Mouse (Mus musculus) lung, adult 2 months (tissue): ENCODE measurements around the gene Tfap2d. TPM values are rescaled to one million over a fixed set of nuclear protein-coding genes. Genes with fewer than 3 reads are reported as not detected.

ENCODE experiments used
- DNase-seq: peaks from one replicate; pipeline ENCODE4 v3.0.0; 2022
- H3K4me1 ChIP-seq: fragments of 200-500 bp; 2 replicates; pipeline ENCODE4 v1.6.1; 2011; ENCODE audit warnings: low read length; ENCODE audit not compliant: control insufficient read depth, insufficient read depth
- H3K4me3 ChIP-seq: fragments of 200-500 bp; replicated peaks from 2 replicates; pipeline ENCODE3; 2011; ENCODE audit warnings: low read depth, mild to moderate bottlenecking, control low read depth, low read length; ENCODE audit errors: extremely low read depth
- CTCF ChIP-seq: fragments of 200-500 bp; IDR thresholded peaks from 2 replicates; pipeline ENCODE4 v1.5.1; 2011; ENCODE audit warnings: mild to moderate bottlenecking, low read length, control low read depth; ENCODE audit not compliant: insufficient read depth
- POLR2A ChIP-seq: fragments of 200-500 bp; IDR thresholded peaks from 2 replicates; pipeline ENCODE4 v1.6.1; 2011; ENCODE audit warnings: low read depth, mild to moderate bottlenecking, control low read depth, low read length, borderline replicate concordance; ENCODE audit errors: extremely low read depth
- WGBS: fragments of 180-500 bp; shearing (Covaris S2); methylation state at CpG from one replicate; pipeline ENCODE4 v1.1.7; 2018; 5-methylcytosine and 5-hydroxymethylcytosine counted together
- polyA plus RNA-seq: library from polyadenylated mRNA; depleted of rRNA; stranded (reverse); fragments of >200 nt; gene quantifications from 2 replicates; pipeline ENCODE4 v1.2.3, GENCODE M21; 2012; rRNA removed

Gene Tfap2d
- polyA plus RNA-seq, 1 experiment, result not detected

DNA sequence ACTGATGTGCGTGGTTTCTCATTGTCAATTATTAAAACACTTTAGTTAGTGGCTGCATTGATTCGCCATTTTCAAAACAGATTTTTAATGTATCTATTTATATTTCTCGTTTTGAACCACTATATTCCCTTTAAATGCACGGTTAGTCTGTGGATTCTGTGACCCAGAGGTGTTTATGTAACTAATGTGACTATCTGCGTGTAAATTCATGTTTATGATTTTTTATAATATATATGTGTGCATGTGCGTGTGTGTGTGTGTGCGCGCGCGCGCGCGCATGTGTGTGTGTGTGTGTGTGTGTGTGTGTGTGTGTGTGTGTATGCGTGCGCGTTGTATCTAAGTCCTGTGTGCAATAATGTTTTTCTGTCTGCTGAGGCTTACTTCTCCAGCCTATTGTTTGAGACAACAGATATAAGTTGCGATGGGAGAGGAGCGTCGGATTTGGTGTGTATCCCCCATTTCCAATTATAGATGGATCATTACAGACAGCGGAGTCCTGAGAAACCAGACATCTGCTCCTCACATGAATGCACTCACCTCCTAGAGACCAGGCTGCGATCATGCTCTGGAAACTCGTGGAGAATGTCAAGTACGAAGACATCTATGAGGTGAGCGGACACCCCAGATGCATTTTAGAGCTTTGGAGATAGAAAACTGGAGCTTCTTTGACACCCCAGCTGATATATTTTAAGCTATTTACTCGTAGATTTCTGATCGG is 106.0 kb downstream of the Tfap2d start, which contains the start of gene Tfap2b:
Gene Tfap2b, plus strand, starts transcription at position 274 of the 718 bp plus-strand sequence.
- DNase-seq, result no peak
- WGBS, result 3% methylated on average over 26 of the region's 26 CpGs
- Histone ChIP-seq H3K4me1 (no peaks in the 10 kb centered on the region), H3K4me3 (no peak within 1 kb of the TSS)
- no peak for TF ChIP-seq CTCF
- no peak for TF ChIP-seq POLR2A

DNA sequence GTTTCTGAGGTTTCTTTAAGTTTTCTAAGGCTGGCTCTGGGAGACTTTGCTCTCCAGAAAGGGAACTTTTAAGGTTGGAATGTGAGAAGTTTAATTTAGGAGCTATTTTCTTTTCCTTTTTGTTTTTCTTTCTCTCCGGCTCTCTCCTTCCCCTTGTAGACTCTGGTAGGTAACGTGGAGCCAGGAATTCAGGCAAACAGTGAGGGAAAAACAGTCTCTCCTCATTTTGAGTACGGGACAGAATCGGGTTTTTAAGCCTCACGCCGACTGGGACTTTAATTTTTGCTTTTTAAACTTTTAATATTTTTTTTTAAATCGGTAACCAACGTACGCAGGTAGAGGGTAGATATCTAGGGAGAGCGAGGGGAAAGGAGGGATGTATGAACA is 106.5 kb downstream of the Tfap2d start:
- WGBS, result 2% methylated on average over 10 of the region's 10 CpGs
- no peak overlapping the region for H3K4me3 ChIP-seq
- no peak for TF ChIP-seq CTCF
- TF ChIP-seq POLR2A, result no peak
- DNase-seq, result no peak
- H3K4me1 ChIP-seq, result no peaks in the 10 kb centered on the region

DNA sequence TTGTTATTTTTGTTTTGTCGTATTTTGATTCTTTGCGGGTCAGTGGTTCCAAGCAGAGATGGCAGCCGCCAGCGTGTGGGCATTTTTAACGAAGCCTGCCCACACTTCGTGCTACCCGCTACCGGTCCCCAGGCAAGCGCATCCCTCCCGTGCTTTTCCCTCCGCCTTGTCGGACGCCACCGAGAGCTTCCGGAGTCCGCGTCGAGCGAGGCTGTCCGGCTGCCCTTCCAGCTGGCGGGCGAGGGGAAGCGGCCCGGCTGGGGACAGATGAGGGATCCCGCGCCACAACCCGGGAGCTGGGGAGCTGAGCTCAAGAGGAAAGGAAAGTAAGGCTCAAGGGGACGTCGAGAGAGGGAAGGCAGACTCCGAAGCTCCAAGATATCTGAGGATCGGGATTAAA is 107.0 kb downstream of the Tfap2d start:
- no peak overlapping the region for H3K4me3 ChIP-seq
- DNase-seq, result no peak
- WGBS, result 1% methylated on average over 31 of the region's 31 CpGs
- TF ChIP-seq CTCF (no peak), POLR2A (no peak)
- no peaks in the 10 kb centered on the region for H3K4me1 ChIP-seq

DNA sequence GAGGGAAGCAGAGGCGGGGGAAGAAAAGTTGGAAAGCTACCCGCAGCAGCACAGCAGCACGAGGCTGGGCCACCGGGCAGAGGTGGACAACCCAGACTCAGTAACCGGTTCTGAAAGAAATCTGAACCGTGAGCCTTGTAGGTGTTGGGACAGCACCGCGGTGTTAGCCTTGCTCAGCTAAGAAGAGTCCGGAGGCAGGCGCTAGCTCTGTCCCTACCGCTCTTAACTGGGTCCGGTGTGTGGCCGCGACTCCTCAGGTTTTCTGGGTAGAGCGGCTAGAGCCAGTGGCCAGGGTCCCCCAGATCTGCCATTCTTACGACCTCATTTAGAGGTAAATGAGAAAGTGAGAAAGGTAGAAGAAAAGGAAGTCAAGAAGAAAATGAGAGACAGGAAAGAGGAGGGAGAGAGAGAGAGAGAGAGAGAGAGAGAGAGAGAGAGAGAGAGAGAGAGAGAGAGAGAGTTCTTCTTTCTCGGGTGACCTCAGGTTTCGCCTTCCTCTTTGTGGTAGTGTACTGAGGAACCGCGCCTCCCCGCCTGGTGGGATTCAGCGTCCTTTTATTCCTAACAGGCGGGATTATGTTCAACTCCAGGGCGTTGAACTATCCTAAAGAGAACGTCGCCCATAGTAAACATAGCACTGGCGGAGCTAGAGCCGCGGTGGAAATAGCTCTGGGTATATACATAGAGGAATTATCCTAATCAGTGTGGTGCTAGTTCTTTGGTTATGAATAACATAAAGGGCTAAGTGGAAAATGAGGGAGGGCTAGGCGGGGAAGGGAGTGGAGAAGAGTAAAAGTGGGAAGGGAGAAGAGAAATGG is 107.6 kb downstream of the Tfap2d start:
- DNase-seq, result no peak
- TF ChIP-seq CTCF, result no peak
- TF ChIP-seq POLR2A, result no peak
- H3K4me3 ChIP-seq, result no peak overlapping the region
- H3K4me1 ChIP-seq, result no peaks in the 10 kb centered on the region
- WGBS, result 2% methylated on average over 30 of the region's 30 CpGs

DNA sequence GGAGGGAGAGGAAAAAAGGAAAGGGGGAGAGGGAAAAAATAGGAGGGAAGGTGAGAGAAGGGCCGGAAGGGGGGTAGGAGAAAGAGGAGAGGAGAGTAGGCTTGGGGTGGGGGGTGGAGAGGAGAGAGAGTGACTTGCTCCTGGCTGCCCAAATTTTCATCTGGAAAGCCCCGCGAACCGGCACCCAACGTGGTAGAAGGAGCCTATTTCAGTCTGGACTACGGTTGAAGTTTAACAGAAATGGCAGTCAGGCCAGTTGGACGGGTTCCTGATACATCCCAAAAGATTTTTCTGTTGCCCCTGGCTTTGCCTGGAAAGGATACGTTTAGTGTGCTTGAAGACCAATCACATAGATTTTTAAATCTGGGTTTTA is 108.2 kb downstream of the Tfap2d start:
- no peak for DNase-seq
- Histone ChIP-seq H3K4me1 (no peaks in the 10 kb centered on the region), H3K4me3 (no peak overlapping the region)
- 5% methylated on average over 8 of the region's 8 CpGs for WGBS
- TF ChIP-seq CTCF (no peak), POLR2A (no peak)

DNA sequence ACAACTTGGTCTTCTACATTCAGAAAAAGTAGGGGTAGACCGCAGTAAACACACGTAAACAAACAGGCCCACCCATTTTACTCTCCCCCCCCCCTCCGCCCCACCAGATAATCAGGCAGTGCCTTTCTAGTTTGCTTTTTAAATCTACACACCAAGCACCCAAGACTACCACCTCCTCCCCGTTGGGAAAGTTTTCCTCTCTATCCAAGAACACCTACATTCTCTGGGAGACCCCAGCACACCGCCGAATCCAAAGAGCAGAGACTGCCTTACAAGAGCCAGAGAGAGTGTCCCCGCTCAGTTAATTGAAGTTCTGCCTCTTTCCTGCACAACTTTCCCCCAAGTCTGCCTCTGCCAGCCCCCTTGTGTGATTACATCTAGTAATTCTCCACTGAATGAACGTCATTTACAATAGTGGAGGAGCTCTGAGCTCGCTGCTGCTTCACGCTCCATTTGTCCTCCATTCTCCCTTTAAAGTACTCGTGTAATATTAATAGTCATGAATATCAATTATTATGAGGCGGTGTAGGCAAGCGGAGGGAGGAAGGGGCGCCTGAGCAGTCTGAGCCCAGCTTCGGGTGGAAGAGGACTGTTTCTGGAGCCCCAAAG is 108.8 kb downstream of the Tfap2d start:
- DNase-seq, result no peak
- 2% methylated on average over 15 of the region's 15 CpGs for WGBS
- Histone ChIP-seq H3K4me1 (no peaks in the 10 kb centered on the region), H3K4me3 (no peak overlapping the region)
- TF ChIP-seq POLR2A, result no peak
- no peak for TF ChIP-seq CTCF

DNA sequence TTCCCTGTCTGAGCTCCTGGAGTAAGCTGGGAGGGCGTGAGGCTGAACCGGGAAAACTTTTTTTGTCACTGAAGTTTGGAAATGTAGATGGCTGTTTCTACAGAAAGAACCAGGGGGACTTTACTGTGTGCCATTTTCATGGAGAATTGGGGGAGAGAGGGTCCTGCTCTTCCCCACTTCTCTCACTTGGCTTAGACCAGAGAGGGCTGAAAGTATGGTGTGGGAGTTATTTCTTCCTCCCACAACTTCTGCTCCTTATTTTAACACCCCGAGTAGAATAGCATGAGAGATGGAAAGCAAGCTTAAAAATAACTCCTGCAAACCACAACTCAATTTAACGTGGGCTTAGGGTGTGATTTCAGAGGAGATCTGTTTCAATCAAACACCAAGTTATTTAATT is 109.9 kb downstream of the Tfap2d start:
- Histone ChIP-seq H3K4me1 (no peaks in the 10 kb centered on the region), H3K4me3 (no peak overlapping the region)
- 3% methylated on average over 4 of the region's 4 CpGs for WGBS
- TF ChIP-seq CTCF (no peak), POLR2A (no peak)
- no peak for DNase-seq

DNA sequence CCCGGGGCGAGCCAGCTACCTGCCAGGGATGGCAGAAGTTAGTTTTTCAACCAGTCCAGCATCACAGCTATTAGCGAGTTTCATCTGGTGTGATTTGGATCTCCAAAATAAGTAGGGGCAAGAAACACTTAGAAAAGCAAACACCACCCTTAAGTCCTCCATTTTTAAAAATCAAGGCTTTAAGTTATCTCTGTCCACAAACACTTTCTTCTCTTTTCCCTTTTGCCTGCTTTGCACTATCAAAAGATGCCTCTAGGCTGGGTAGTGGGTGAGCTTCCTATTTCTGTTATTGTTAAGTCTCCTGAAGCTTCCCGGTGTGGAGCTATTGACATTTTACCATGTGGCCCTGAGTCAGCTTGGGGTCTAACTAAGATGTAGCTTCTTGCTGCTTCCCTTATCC is 110.3 kb downstream of the Tfap2d start:
- WGBS, result 2% methylated on average over 4 of the region's 4 CpGs
- TF ChIP-seq POLR2A (no peak), CTCF (no peak)
- no peak for DNase-seq
- no peak overlapping the region for H3K4me3 ChIP-seq
- no peaks in the 10 kb centered on the region for H3K4me1 ChIP-seq

DNA sequence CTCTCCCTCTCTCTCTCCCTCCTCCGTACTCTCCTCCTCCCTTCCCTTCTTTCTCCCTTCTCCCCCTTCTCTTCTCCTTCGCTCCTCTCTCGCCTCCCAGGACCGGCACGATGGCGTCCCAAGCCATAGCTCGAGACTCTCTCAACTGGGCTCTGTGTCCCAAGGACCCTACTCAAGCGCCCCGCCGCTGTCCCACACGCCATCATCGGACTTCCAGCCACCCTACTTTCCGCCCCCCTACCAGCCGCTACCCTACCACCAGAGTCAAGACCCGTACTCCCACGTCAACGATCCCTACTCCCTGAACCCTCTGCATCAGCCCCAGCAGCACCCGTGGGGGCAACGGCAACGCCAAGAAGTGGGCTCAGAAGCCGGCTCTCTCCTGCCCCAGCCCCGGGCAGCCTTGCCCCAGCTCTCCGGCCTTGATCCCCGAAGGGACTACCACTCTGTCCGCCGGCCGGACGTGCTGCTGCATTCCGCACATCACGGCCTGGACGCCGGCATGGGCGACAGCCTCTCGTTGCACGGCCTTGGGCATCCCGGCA is 111.1 kb downstream of the Tfap2d start:
- no peak for DNase-seq
- TF ChIP-seq CTCF (no peak), POLR2A (no peak)
- WGBS, result 4% methylated on average over 36 of the region's 36 CpGs
- H3K4me3 ChIP-seq, result no peak overlapping the region
- H3K4me1 ChIP-seq, result no peaks in the 10 kb centered on the region

Other genes starting within 250 kb of the Tfap2d start
- gene Tfap2b, start 105.9 kb downstream of the Tfap2d start, polyA plus RNA-seq, result not detected in 2 replicates